Mouse (Mus musculus): ENCODE measurements around the gene Slc39a5.

The Slc39a5 gene

DNA sequence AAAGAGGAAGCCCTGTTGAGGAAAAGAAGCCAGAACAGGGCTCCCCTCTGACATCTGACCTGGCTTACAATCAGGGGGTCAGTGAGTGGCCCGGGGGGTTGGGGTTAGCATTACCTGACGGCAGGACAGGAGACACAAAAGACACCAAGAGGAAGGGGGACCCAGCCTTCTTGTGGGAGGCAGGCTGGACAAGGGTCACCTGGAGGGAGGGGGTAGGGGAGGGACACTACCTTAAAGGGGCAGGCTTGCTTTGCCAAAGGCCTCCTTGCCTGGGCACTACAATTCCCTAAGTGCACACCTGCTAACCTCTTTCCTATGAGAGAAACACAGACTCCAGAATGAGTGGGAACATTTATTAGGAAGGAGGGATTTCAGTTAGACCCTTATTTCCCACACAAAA is at the start of gene Slc39a5:
Slc39a5 (minus strand) TSS at position 174 of the 400 bp plus-strand sequence.
- no peak for DNase-seq

- DNase-seq = no peak
Observed at GRCm38 (mm10) chr10:128445407-128445806, 44.4 kb upstream of the Slc39a5 start.

- no peak for DNase-seq
Observed at GRCm38 (mm10) chr10:128444354-128444753, 43.3 kb upstream of the Slc39a5 start.

GRCm38 (mm10) chr10:128442718-128443117 is 41.7 kb upstream of the Slc39a5 start:
- DNase-seq = no peak

DNA sequence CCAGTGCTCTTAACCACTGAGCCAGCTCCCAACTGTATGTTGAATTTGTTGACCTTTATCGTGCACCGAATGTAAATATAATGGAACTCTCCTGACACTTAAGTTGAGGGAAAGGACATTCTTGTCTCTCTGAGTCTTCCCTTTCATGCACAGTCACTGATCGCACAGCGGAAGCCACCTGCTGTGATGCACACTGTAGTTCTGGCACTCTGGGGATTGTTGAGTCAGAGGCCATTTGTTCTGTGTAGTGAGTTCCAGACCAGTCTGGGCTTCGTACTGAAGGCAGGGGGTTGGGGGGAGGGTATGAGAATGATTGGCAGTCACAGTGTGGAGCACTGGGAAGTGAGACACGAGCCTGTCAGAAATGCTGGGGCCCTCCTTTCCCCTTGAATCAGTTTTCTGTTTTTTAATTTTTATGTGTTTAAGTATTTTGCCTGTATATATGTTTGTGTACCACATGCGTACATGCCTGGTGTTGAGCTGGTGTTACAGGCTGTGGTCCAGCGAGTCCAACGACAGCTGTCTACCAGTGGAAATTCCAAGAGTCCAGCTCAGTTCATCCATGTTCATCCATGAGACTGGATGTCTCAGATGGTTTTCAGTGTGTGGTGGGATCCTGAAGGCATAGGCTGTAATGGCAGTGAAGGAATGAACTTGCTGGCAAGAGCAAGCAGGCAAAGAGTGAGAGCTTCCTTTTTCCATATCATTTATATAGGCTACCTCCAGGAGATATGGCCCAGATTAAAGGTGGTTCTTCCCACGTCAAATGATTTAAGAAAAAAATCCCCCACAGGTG is 40.5 kb upstream of the Slc39a5 start:
- DNase-seq = no peak

- DNase-seq = peak; percentile 25
Observed at GRCm38 (mm10) chr10:128440407-128440806, 39.4 kb upstream of the Slc39a5 start.

GRCm38 (mm10) chr10:128438675-128439279 is 37.7 kb upstream of the Slc39a5 start:
- DNase-seq = peak; percentile 25

DNA sequence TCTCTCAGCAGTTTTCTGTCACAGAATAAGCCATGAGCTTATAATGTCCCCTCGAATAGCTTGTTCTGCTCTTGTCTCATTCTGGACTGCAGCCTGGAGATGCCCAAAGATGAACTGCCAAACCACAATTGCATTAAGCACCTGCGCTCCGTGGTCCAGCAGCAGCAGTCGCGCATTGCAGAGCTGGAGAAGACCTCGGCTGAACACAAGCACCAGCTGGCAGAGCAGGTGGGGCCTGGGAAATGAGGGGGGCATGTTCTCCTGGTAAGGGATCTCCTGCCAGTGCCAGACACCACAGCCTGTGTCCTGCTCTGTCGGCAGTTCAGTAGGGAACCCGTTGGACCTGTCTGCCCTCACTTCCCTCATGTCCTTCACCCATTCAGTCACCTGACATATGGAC is 35.3 kb upstream of the Slc39a5 start:
- no peak for DNase-seq

GRCm38 (mm10) chr10:128435873-128436272 is 34.8 kb upstream of the Slc39a5 start:
- DNase-seq = no peak

DNA sequence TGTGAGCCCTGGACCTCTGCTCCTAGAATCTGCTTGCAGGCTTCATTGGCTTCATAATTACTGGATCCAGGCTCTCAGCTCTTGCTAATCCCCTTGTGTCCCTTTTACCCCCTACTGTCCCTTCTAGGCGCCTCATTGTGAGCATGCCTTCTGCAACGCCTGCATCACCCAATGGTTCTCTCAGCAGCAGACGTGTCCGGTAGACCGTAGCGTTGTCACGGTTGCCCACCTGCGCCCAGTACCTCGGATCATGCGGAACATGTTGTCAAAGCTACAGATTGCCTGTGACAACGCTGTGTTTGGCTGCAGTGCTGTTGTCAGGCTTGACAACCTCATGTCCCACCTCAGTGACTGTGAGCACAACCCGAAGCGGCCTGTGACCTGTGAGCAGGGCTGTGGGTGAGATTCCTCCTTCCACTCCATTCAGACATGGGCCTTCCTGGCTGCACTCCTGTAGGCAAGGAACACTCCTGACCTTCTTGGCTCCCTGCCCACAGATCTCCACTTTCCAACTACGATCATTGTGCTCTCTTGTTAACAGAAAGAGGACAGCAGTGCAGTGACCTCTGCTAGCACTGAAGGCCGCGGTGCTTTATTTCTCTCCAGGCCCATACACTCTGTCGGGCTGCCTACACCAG is 34.3 kb upstream of the Slc39a5 start:
- DNase-seq = peak; percentile 60

DNA sequence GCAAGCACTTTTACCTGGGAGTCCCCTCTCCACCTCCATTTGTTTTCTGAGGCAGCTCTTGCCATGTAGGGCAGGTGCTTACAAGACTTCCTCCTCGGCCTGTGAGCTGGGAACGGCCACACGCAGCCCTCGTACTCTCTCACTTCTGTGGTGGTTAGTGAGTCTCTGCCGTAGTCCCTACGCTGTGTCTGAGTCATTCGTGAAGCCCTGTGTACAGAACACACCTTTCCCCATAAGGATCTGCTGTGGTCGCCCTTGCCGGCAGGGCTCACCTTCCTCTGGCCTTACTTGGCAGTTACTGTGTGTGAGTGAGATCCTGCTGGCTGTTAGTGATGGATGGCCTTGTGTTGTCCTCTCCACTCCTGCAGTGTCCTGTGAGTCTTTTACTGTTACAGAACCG is 33.7 kb upstream of the Slc39a5 start:
- no peak for DNase-seq

- DNase-seq = no peak
Observed at GRCm38 (mm10) chr10:128433417-128433816, 32.4 kb upstream of the Slc39a5 start.

DNA sequence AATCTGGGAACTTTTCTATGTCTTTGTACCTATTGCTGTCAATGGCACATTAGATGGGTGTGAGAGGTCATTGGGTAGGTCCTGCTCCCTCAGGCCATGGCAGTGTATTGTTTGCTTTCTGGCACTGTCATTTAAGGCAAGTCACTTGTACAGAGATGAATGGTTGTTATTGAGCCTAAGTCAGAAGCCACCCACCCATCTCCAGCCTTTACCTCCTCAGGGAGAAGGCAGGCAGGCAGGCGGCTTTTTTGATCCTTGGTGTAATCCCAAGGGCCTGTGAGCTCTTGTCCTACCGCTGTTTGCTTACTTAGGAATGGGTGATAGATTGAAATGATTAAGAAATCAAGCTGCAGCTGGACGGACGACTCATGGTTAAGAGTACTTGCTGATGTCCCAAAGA is 28.4 kb upstream of the Slc39a5 start:
- DNase-seq = no peak

DNA sequence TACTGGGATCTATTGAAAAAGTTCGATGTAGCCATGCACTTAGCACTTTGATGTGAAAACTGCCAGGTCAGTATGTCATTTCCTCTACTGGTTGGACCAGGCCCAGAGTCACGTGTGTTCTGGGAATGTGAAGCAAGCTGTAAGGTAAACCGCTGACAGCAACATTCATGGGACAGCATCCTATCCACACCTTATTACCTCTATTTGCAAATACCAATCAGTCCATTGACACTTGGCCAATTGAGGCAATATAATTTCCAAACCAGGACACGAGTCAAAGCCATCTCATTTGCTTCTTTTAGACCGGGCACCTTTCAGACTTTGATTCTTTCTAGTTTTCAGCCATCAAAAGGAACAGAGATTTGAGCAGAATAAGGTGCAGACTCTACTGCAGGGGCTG is 28.0 kb upstream of the Slc39a5 start:
- no peak for DNase-seq

- DNase-seq = no peak
Observed at GRCm38 (mm10) chr10:128425260-128425659, 24.2 kb upstream of the Slc39a5 start.

DNA sequence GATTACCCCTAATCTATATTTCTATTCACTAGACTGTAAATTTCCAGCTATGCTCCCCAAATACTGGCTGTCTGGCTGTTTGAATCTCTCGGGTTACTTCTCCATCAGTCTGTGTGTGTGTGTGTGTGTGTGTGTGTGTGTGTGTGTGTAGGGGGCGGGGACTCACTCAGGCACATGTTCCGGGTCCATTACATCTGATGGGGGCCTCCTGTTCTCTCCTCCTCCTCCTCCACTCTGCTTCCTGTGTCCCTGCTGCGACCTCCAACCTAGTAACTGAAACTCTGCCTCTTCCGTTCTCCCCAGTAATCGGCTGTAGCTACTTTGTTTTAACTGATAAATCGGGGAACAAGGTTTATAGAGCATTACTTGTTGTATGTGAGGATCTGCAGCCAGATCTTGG is 23.6 kb upstream of the Slc39a5 start:
- DNase-seq = no peak

DNA sequence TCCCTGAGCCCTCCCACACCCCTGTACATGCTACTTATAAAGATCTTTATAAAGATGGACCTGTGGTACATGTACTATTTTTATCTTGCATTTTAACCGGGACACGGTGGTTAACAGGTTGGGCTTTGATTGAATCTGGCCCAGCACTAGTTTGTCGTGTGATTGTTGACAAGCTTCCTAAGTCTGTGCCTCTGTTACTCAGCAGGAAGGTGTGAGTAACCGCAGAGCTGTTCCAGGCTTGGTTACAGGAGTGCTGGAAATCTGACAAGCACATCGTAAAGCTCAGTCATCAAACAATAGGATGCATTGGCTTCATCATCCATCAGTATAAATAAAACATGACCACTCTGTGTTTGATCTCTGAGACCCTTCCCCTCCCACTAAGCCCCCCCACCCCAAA is 21.4 kb upstream of the Slc39a5 start:
- DNase-seq = no peak

DNA sequence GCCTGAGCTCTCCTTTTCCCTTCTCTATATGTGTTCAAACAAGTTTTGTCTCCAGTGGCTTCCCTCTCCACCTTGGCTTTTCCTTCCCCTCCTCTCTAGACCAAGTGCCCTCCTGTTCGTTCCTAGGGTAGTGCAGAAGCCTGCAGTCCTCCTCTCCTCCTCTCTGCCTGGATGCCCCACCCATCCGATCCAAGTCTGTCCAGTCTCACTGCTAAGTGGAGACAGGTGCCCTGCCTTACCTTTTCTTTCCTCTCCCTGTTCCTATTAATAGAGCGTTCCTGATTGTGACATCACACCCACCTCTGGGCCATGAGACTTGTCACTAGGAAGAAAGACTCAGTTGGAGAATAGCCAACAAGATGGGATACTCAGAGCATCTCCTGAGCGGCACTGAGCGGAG is 13.8 kb upstream of the Slc39a5 start:
- DNase-seq = no peak

- no peak for DNase-seq
Observed at GRCm38 (mm10) chr10:128413076-128413475, 12.0 kb upstream of the Slc39a5 start.

- DNase-seq = no peak
Observed at GRCm38 (mm10) chr10:128412558-128412957, 11.5 kb upstream of the Slc39a5 start.

- DNase-seq = peak; percentile 60
Observed at GRCm38 (mm10) chr10:128412055-128412381, 11.0 kb upstream of the Slc39a5 start.

DNA sequence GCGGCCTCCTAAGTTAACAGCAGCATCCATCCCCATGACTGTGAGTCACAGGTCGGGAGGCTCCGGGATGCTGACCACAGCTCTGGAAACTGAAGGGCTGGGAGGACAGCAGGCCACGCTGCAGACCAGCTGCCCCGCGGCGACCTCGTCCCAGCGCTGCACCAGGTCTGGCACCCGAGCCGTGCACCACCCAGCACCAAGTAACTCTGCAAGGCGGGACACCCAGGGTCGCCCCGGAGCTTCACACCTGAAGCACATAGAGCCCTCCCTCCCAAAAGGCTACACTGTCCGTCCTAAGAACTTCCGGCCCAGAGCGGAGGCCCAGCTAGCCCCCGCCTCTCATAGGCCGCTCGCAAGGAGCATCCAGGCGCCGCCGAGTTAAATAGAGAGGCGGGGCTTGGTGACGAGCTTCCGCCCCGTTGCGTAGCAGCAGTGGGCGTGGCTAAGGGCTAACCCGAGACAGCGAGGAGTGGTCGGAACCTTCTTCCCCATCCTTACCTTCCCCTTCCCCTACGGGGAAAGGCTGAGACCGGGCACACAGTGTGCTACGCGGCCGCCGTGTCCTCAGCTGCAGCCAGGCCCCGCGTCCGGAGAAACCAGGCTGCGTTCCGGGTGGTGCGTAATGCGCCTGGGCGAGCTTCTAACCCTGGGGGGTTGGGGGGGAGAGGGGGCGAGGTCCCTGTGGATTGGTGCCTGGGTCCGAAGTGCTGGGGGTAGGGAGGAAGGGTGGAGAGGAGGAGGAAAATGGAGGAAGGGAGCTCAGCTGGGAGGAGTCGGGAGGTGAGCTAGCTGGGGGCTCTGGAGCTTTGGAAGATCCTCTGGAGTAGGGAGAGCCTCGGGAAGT is 10.4 kb upstream of the Slc39a5 start, which contains the start of the genes Nabp2 and Rnf41:
Nabp2 (minus strand) TSS at position 282 of the 844 bp plus-strand sequence.
Rnf41 (plus strand) TSS at position 447 of the 844 bp plus-strand sequence.
- peak; percentile 97 for DNase-seq

- no peak for DNase-seq
Observed at GRCm38 (mm10) chr10:128410560-128410845, 9.5 kb upstream of the Slc39a5 start.

All from lung, postnatal 14 days (tissue).